Mouse (Mus musculus): ENCODE measurements around the gene Nek5.
"Not testable (repeated sequence)": the region's sequence is repeated elsewhere in the genome, so short reads cannot be mapped to it uniquely, and the experiment has no call there.

GRCm38 (mm10) chr8:22136462-22136861 is 11.6 kb upstream of the Nek5 start:
- not testable (repeated sequence) for TF ChIP-seq GATA1, TAL1 (IDR thresholded peaks at IDR 0.05; ENCODE audit: low read length)

All from erythroblast, embryonic 14.5 days (primary cell).